ENCODE assay signal across 21 mouse cellular contexts in genomic region chr12:33779898-33780297, GRCm38 (mm10).
DNase-seq lines count a peak whose midpoint lies in the region; ATAC-seq and TF ChIP-seq lines count a peak whose summit lies in the region.
"Had no signal": no experiment of that assay in that cellular context is flagged by ENCODE, and none has a peak within 500 bp of the region (broad histone marks: within the 10 kb centered on the region; RNA-seq: fewer than 3 reads in every experiment).

No protein-coding gene starts in this region.

- H3K36me3 ChIP-seq in kidney, postnatal 0 days (ENCODE audit: insufficient read depth, low read length), result no peaks in the 10 kb centered on the region
- no peaks in the 10 kb centered on the region for H3K36me3 ChIP-seq in CH12.LX (replicated peaks in 1 of 2; ENCODE audit: control insufficient read depth in 1 of 2, insufficient read depth in 1 of 2, low read length in 1 of 2)
- H3K36me3 ChIP-seq in limb, embryonic 14.5 days (ENCODE audit: control insufficient read depth, insufficient read depth, low read length), result no peaks in the 10 kb centered on the region
- H3K36me3 ChIP-seq: embryonic facial prominence, embryonic 13.5 days; G1E had no signal

- no peaks in the 10 kb centered on the region for H3K4me1 ChIP-seq in kidney, postnatal 0 days (replicated peaks; ENCODE audit: insufficient read depth, low read length)
- H3K4me1 ChIP-seq in CH12.LX (ENCODE audit: control insufficient read depth in 1 of 2, insufficient read depth in 2 of 2), result peaks cover 6 to 33% of the 10 kb centered on the region in 2 experiments; a peak in 3 of 4 replicates
- 0 out of 2 replicates have a peak, but pooled peaks cover 9% of the 10 kb centered on the region for H3K4me1 ChIP-seq in limb, embryonic 14.5 days (ENCODE audit: control insufficient read depth, insufficient read depth, low read length)

- TF ChIP-seq POLR2A in CH12.LX (IDR thresholded peaks at IDR 0.05; ENCODE audit: low read depth, low read length), result no peak
- no peak for TF ChIP-seq POLR2A in limb, embryonic 14.5 days (IDR thresholded peaks at IDR 0.05; ENCODE audit: borderline replicate concordance, extremely low read depth, insufficient read depth, insufficient read length)

- no peak for TF ChIP-seq CTCF in kidney, postnatal 0 days (IDR thresholded peaks at IDR 0.05; ENCODE audit: low read depth)
- TF ChIP-seq CTCF in CH12.LX (conservative IDR thresholded peaks at IDR 0.05 in 1 of 2, IDR thresholded peaks at IDR 0.05 in 1 of 2; ENCODE audit: low read depth in 2 of 2, low read length in 2 of 2), result no peak

- H3K27ac ChIP-seq in kidney, postnatal 0 days, result no peak overlapping the region
- H3K27ac ChIP-seq in CH12.LX (ENCODE audit: insufficient read depth, low read depth), result no peak overlapping the region
- no peak overlapping the region for H3K27ac ChIP-seq in limb, embryonic 14.5 days (replicated peaks; ENCODE audit: low read depth, low read length)
- H3K27ac ChIP-seq: embryonic facial prominence, embryonic 13.5 days; forebrain, embryonic 13.5 days had no signal

- TF ChIP-seq EP300 in CH12.LX (IDR thresholded peaks at IDR 0.05; ENCODE audit: low read length), result no peak

- H3K9ac ChIP-seq in kidney, postnatal 0 days (ENCODE audit: low read depth, low read length), result no peak overlapping the region
- no peak overlapping the region for H3K9ac ChIP-seq in CH12.LX (ENCODE audit: insufficient read depth, low read depth)
- H3K9ac ChIP-seq in limb, embryonic 14.5 days (ENCODE audit: low read depth, low read length, severe bottlenecking), result no peak overlapping the region
- H3K9ac ChIP-seq: embryonic facial prominence, embryonic 13.5 days; forebrain, embryonic 13.5 days had no signal

- 68% methylated on average over 2 of the region's 2 CpGs for WGBS in kidney, postnatal 0 days
- WGBS in limb, embryonic 14.5 days, result 53% methylated on average over 2 of the region's 2 CpGs

- no peaks in the 10 kb centered on the region for H3K9me3 ChIP-seq in kidney, postnatal 0 days (replicated peaks; ENCODE audit: low read length)
- H3K9me3 ChIP-seq in CH12.LX (replicated peaks; ENCODE audit: low read length), result no peaks in the 10 kb centered on the region
- no peaks in the 10 kb centered on the region for H3K9me3 ChIP-seq in limb, embryonic 14.5 days (ENCODE audit: control insufficient read depth, low read length)
- H3K9me3 ChIP-seq: embryonic facial prominence, embryonic 13.5 days; forebrain, embryonic 13.5 days had no signal

- peak; percentile 22 for DNase-seq in kidney, postnatal 0 days (ENCODE audit: low spot score)
- no peak for DNase-seq in kidney, postnatal 4 days
- DNase-seq in CH12.LX (ENCODE audit: extremely low read depth) (peak; percentile 82), MN1 (ENCODE audit: low spot score) (peak; percentile 34)
- peak; percentile 51 for DNase-seq in limb, embryonic 14.5 days (ENCODE audit: low spot score)
- DNase-seq in left cerebral cortex, adult 11 months (ENCODE audit: low spot score), result no peak
- DNase-seq in heart, adult 18-20 months, result no peak
- DNase-seq: adrenal gland, adult 2 months; adrenal gland, postnatal 10 days; adrenal gland, postnatal 25 days; cerebellum, adult 11 months; cerebellum, adult 18-20 months; cerebellum, adult 8-10 months; cerebellum, adult 9-11 months; cerebellum, postnatal 14 days; cerebellum, postnatal 36 days; embryo, embryonic 11 days had no signal

- no peaks in the 10 kb centered on the region for H3K27me3 ChIP-seq in kidney, postnatal 0 days (ENCODE audit: insufficient read depth, low read length)
- H3K27me3 ChIP-seq in CH12.LX (replicated peaks), result no peaks in the 10 kb centered on the region
- no peaks in the 10 kb centered on the region for H3K27me3 ChIP-seq in limb, embryonic 14.5 days (ENCODE audit: control insufficient read depth, insufficient read depth, low read length)
- H3K27me3 ChIP-seq: embryonic facial prominence, embryonic 13.5 days; forebrain, embryonic 13.5 days had no signal

- no peak for ATAC-seq in kidney, postnatal 0 days (replicated peaks; ENCODE audit: low FRiP score, low read depth)
- ATAC-seq in limb, embryonic 14.5 days (ENCODE audit: low FRiP score, low read depth), result peak; percentile 68
- ATAC-seq: forebrain, embryonic 13.5 days; forebrain, embryonic 16.5 days had no signal

- in situ Hi-C loops in CH12.LX (cut with MboI; ENCODE audit: low pct_ligation_motif_present, low pct_unique_long_range_greater_than_20kb, low sequenced_read_pairs), result no loop called here

- dilution Hi-C loops in CH12.LX (cut with MboI; ENCODE audit: extremely low pct_ligation_motif_present, extremely low pct_unique_long_range_greater_than_20kb, low sequenced_read_pairs), result no loop called here

- no peaks in the 10 kb centered on the region for H3K79me2 ChIP-seq in CH12.LX (replicated peaks; ENCODE audit: control insufficient read depth, extremely low read depth, insufficient read depth, poor library complexity, severe bottlenecking)

- H3K4me3 ChIP-seq in kidney, postnatal 0 days (replicated peaks; ENCODE audit: low read depth, low read length), result no peak overlapping the region
- no peak overlapping the region for H3K4me3 ChIP-seq in CH12.LX (replicated peaks in 1 of 3; ENCODE audit: low read depth in 2 of 3, low read length in 2 of 3, poor library complexity in 1 of 3)
- no peak overlapping the region for H3K4me3 ChIP-seq in limb, embryonic 14.5 days (replicated peaks; ENCODE audit: low read length)
- H3K4me3 ChIP-seq: embryonic facial prominence, embryonic 13.5 days; forebrain, embryonic 13.5 days had no signal

- no peak for TF ChIP-seq RAD21 in CH12.LX (IDR thresholded peaks at IDR 0.05; ENCODE audit: low read depth, low read length)

- no peak overlapping the region for H3K4me2 ChIP-seq in kidney, postnatal 0 days (ENCODE audit: low read length)
- H3K4me2 ChIP-seq in CH12.LX (ENCODE audit: insufficient read depth, low read depth, poor library complexity, severe bottlenecking), result peak overlapping the region; percentile 31; the same call in 1 of the 2 replicates
- no peak overlapping the region for H3K4me2 ChIP-seq in limb, embryonic 14.5 days (replicated peaks; ENCODE audit: low read depth, low read length, severe bottlenecking)
- H3K4me2 ChIP-seq: embryonic facial prominence, embryonic 13.5 days; forebrain, embryonic 13.5 days had no signal

TF ChIP-seq in CH12.LX, 34 proteins besides CTCF, POLR2A, EP300 and RAD21:
- TF ChIP-seq SMC3 (IDR thresholded peaks at IDR 0.05; ENCODE audit: low read depth, low read length), result no peak
- 0 out of 2 replicates have a peak, but pooled peaks have one; percentile 27 for TF ChIP-seq USF2 (conservative IDR thresholded peaks at IDR 0.05; ENCODE audit: low read depth, low read length)
- peak; percentile 49 for TF ChIP-seq ETS1 (conservative IDR thresholded peaks at IDR 0.05; ENCODE audit: low read depth, low read length)
- TF ChIP-seq MXI1 (IDR thresholded peaks at IDR 0.05; ENCODE audit: low read depth, low read length), result no peak
- no peak for TF ChIP-seq ZC3H11A (IDR thresholded peaks at IDR 0.05; ENCODE audit: low read depth, low read length)
- TF ChIP-seq ZNF384 (IDR thresholded peaks at IDR 0.05; ENCODE audit: low read depth, low read length), result peak; percentile 77
- TF ChIP-seq NRF1 (IDR thresholded peaks at IDR 0.05; ENCODE audit: low read depth, low read length), result no peak

Comparison
In these comparisons a context has a peak if more than half of its experiments do, and no peak if none do; other contexts are left out.
1. DNase-seq: peak in kidney, postnatal 0 days (single experiment), CH12.LX (single experiment), MN1 (single experiment) and limb, embryonic 14.5 days (single experiment); none in kidney, postnatal 4 days (0 of 2), left cerebral cortex, adult 11 months (single experiment) and heart, adult 18-20 months (0 of 2).